Mouse (Mus musculus) neural tube, embryonic 13.5 days (tissue): ENCODE measurements around the gene Cacna2d2. TPM values are rescaled to one million over a fixed set of nuclear protein-coding genes. Genes with fewer than 3 reads are reported as not detected.

Experiments used
- ATAC-seq: fragments of 200-750 bp; cut with Nextera tagmentation; 2 replicates; pipeline ENCODE4 v1.8.0; 2017; ENCODE audit warnings: low read depth, mild to moderate bottlenecking, moderate TSS enrichment, moderate library complexity
- H3K27ac ChIP-seq: fragments of 300-500 bp; sonication (generic); replicated peaks from 2 replicates; pipeline ENCODE4 v1.5.1; 2015; ENCODE audit warnings: moderate library complexity, mild to moderate bottlenecking, inconsistent platforms
- H3K27me3 ChIP-seq: fragments of 300-500 bp; sonication (generic); 2 replicates; pipeline ENCODE4 v1.6.1; 2015; ENCODE audit warnings: mild to moderate bottlenecking, inconsistent platforms
- H3K36me3 ChIP-seq: fragments of 300-500 bp; sonication (generic); 2 replicates; pipeline ENCODE4 v1.6.1; 2015; ENCODE audit warnings: mild to moderate bottlenecking, inconsistent platforms
- H3K4me1 ChIP-seq: fragments of 300-500 bp; sonication (generic); replicated peaks from 2 replicates; pipeline ENCODE4 v1.6.1; 2015; ENCODE audit warnings: inconsistent platforms
- H3K4me2 ChIP-seq: fragments of 300-500 bp; sonication (generic); 2 replicates; pipeline ENCODE4 v1.6.1; 2015; ENCODE audit warnings: inconsistent platforms, mild to moderate bottlenecking, moderate library complexity
- H3K4me3 ChIP-seq: fragments of 300-500 bp; sonication (generic); 2 replicates; pipeline ENCODE4 v1.5.1; 2015; ENCODE audit warnings: mild to moderate bottlenecking, inconsistent platforms
- H3K9ac ChIP-seq: fragments of 300-500 bp; sonication (generic); 2 replicates; pipeline ENCODE4 v1.6.1; 2015; ENCODE audit warnings: moderate library complexity, mild to moderate bottlenecking, inconsistent platforms
- H3K9me3 ChIP-seq: fragments of 300-500 bp; sonication (generic); 2 replicates; pipeline ENCODE4 v1.6.1; 2016; ENCODE audit warnings: inconsistent platforms
- WGBS: fragments of 180-500 bp; shearing (Covaris S2); methylation state at CpG from one replicate; pipeline ENCODE4 v1.1.7; 2015; 5-methylcytosine and 5-hydroxymethylcytosine counted together
- polyA plus RNA-seq: library from polyadenylated mRNA; unstranded; fragments of >200 nt; fragmentation: Nextera tagmentation; extraction: Ambion mirVana; gene quantifications from 2 replicates; pipeline ENCODE4 v1.2.1, GENCODE M21; 2015

Gene Cacna2d2
- polyA plus RNA-seq, 1 experiment from 2014 or later: 8.6 TPM

DNA sequence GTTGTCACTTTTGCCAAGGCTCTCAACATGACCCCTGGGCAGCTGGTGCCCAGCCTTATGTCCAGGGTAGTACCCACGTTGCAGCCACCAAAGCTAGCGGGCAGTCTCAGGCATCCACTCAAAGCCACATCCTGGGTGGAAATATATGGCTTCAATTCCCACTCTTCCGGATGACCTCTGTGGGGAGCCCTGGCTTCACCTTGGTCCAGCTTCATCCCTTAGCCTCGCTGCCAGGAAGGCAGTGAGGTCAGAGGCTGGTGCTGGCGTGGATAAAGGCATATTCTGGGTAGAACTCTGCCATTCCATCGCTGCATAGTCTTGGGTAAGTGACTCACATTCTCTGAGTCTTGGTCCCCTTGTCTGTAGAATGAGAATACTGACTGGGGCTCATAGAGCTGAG, 85.4 kb downstream of the Cacna2d2 start:
- peaks cover 76% of the 10 kb centered on the region for H3K4me1 ChIP-seq
- ATAC-seq: peak; percentile 1; the same call in 1 of the 2 replicates
- no peaks in the 10 kb centered on the region for H3K36me3 ChIP-seq
- H3K9ac ChIP-seq: peak overlapping the region; percentile 53
- 0 out of 2 replicates have a peak overlapping the region, but pooled peaks have one; percentile 4 for H3K4me2 ChIP-seq
- WGBS: 59% methylated on average over 6 of the region's 6 CpGs
- no peak overlapping the region for H3K4me3 ChIP-seq
- no peaks in the 10 kb centered on the region for H3K9me3 ChIP-seq
- H3K27me3 ChIP-seq: no peaks in the 10 kb centered on the region
- H3K27ac ChIP-seq: peak overlapping the region; percentile 93

DNA sequence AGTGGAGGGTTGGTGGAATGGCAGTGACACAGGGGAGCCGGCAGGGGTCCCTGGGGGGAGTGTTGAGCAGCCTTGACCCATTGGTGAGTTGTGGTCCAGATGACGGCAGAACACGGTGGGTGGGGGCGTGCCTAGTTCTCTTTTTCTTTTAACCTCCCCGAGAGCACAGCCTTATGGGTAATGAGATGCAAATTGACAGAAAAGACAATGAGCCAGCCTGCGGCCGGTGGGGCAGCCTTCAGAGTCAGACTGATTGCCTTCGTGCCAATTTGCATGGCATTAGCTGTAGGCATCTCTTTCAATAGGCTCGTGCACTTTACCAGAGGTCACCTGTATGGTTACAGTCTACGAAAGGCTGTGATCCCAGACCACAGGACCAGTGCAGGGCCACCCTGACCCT, 86.7 kb downstream of the Cacna2d2 start:
- H3K4me3 ChIP-seq: no peak overlapping the region
- ATAC-seq: peak; percentile 8; the same call in 1 of the 2 replicates
- H3K27ac ChIP-seq: peak overlapping the region; percentile 93
- no peaks in the 10 kb centered on the region for H3K27me3 ChIP-seq
- no peak overlapping the region for H3K4me2 ChIP-seq
- no peaks in the 10 kb centered on the region for H3K9me3 ChIP-seq
- H3K36me3 ChIP-seq: no peaks in the 10 kb centered on the region
- WGBS: 20% methylated on average over 10 of the region's 10 CpGs
- H3K4me1 ChIP-seq: peaks cover 71% of the 10 kb centered on the region
- no peak overlapping the region for H3K9ac ChIP-seq

DNA sequence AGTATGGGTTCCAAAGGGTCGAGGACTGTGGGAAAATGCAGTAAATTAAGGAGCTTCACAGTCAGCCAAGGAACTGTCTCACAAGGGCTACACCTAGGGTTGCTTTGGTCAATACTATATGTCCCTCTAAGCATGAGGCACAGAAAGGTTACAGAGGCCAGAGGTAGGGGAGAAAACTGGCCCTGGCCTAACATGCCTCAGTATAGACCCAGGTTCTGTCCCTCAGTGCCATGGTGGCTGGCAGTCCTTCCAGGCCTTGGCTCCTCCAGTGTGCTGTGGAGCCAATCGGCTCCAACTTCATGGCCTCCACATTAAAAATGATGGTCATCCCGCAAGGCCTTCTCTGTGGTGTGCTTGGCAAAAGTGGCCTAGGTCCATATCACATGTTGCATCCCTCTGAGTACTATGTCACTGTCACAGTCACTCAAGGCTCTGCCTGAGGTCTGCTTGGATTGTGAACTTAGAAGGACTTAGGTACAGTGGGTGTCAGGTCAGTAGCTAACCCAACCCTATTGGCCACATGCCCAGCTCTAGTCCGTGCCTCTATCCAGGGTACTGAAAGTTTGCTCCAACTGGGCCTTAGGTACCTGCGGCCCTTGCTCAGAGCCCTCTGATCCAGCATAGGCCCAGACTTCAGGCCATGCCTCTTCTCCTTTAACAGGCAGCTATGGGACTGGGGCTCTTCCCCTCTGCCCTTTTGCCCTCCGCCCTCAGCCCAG, 87.3 kb downstream of the Cacna2d2 start:
- ATAC-seq: no peak
- no peak overlapping the region for H3K4me2 ChIP-seq
- H3K36me3 ChIP-seq: no peaks in the 10 kb centered on the region
- 61% methylated on average over 6 of the region's 6 CpGs for WGBS
- peak overlapping the region; percentile 93 for H3K27ac ChIP-seq
- H3K9ac ChIP-seq: no peak overlapping the region
- no peak overlapping the region for H3K4me3 ChIP-seq
- H3K9me3 ChIP-seq: no peaks in the 10 kb centered on the region
- peaks cover 70% of the 10 kb centered on the region for H3K4me1 ChIP-seq
- H3K27me3 ChIP-seq: no peaks in the 10 kb centered on the region

DNA sequence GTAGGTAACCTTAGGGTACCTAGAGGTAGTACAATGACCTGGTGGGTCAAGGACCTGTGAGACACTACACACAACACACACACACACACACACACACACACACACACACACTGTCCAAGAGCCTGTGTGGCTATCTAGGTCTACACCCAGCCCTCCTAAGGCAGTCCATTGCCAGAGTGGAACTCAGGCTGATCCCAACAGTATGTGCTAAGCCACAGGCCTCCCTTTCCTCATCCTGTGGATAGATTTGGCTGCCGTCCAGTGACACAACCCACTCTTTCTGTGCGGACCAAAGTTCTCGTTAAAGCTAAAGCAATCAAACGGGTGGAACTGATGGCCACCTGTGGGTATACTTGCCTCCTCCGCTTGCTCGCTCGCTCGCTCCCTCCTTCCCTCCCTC, 90.7 kb downstream of the Cacna2d2 start:
- Histone ChIP-seq H3K4me3 (no peak overlapping the region), H3K9me3 (no peaks in the 10 kb centered on the region), H3K36me3 (no peaks in the 10 kb centered on the region), H3K4me2 (no peak overlapping the region), H3K4me1 (peaks cover 63% of the 10 kb centered on the region), H3K27ac (no peak overlapping the region), H3K9ac (no peak overlapping the region), H3K27me3 (no peaks in the 10 kb centered on the region)
- ATAC-seq: no peak
- WGBS: 45% methylated on average over 8 of the region's 8 CpGs

DNA sequence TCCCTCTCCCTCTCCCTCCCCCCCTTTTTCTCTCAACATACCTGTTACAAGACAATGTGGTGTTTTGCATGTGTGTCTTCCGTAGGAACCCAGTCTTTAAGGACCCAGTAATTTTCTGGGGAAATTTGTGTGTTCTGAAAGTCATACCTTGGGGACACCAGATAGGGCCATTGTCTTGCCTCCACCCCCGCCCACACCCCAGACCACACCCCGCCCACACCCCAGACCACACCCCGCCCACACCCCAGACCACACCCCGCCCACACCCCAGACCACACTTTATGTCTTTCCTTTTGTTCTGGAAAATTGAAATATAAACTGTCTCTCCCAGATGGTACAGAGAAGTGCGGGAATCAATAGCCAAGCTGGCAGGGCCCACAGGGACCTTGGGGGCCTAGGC, 91.2 kb downstream of the Cacna2d2 start:
- peaks cover 59% of the 10 kb centered on the region for H3K4me1 ChIP-seq
- no peak overlapping the region for H3K4me2 ChIP-seq
- no peaks in the 10 kb centered on the region for H3K36me3 ChIP-seq
- no peaks in the 10 kb centered on the region for H3K9me3 ChIP-seq
- no peak overlapping the region for H3K27ac ChIP-seq
- no peak for ATAC-seq
- 59% methylated on average over 6 of the region's 6 CpGs for WGBS
- H3K9ac ChIP-seq: no peak overlapping the region
- H3K27me3 ChIP-seq: no peaks in the 10 kb centered on the region
- H3K4me3 ChIP-seq: no peak overlapping the region

DNA sequence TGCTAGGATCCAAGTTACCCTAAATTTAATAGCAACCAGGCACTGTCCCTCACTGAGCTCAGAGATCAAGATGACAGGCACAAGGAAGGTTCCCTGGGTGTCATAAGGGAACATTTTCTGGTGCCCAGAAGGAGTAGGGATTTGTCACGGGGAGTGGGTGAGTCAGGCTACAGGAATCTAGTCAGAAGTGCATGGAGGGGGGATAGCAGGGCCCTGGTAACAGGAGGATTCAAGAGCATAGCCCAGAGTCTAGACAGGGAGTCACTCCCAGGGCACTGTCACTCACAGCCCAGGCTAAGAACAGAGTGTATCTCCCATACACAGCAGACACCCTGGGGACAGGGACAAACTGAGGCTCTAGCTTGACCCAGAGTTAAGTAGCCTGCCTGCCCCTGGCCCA, 94.1 kb downstream of the Cacna2d2 start:
- Histone ChIP-seq H3K4me3 (no peak overlapping the region), H3K27me3 (no peaks in the 10 kb centered on the region), H3K27ac (peak overlapping the region; percentile 62), H3K9me3 (no peaks in the 10 kb centered on the region), H3K4me1 (peaks cover 41% of the 10 kb centered on the region), H3K36me3 (peaks cover 14% of the 10 kb centered on the region), H3K9ac (no peak overlapping the region), H3K4me2 (no peak overlapping the region)
- no peak for ATAC-seq
- WGBS: 50% methylated on average over 1 of the region's 1 CpGs

DNA sequence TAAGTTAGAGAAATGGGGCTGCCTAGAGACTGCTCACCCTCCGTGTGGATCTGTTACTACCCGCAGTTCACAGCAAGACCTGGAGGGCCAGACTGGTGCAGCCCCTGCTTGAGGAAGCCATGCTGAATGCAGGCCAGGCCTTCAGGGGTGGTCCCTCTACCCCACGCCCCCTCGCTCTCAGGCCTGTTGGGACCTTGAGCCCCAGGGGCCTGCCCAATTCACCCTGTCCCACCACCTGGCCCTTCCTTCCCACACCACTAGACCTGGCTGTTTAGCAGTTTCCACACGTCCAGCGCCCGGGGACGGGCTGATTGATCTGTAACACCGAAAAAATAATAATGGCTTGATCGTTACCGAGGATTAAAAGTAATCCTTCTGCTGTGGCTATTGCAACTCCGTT, 94.8 kb downstream of the Cacna2d2 start:
- Histone ChIP-seq H3K4me2 (no peak overlapping the region), H3K4me3 (no peak overlapping the region), H3K27me3 (no peaks in the 10 kb centered on the region), H3K36me3 (peaks cover 14% of the 10 kb centered on the region), H3K4me1 (peaks cover 41% of the 10 kb centered on the region), H3K9ac (no peak overlapping the region), H3K27ac (0 out of 2 replicates have a peak overlapping the region, but pooled peaks have one; percentile 62), H3K9me3 (no peaks in the 10 kb centered on the region)
- WGBS: 67% methylated on average over 12 of the region's 12 CpGs
- no peak for ATAC-seq

DNA sequence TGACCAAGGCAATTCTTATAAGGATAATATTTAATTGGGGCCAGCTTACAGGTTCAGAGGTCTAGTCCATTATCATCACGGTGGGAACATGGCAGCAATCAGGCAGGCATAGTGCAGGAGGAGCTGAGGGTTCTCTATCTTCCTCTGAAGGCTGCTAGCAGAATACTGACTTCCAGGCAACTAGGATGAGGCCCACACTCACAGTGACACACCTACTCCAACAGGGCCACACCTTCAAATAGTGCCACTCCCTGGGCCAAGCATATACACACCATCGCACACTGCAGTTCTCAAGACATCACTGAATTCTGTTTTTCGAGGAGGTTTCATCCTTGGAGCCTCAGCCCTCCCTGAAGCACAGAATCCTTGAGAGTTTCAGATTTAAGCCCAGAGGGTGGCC, 96.9 kb downstream of the Cacna2d2 start:
- Histone ChIP-seq H3K27ac (no peak overlapping the region), H3K9me3 (no peaks in the 10 kb centered on the region), H3K4me3 (no peak overlapping the region), H3K4me1 (peaks cover 37% of the 10 kb centered on the region), H3K36me3 (peaks cover 18% of the 10 kb centered on the region), H3K27me3 (no peaks in the 10 kb centered on the region), H3K4me2 (no peak overlapping the region), H3K9ac (no peak overlapping the region)
- ATAC-seq: no peak
- 96% methylated on average over 3 of the region's 3 CpGs for WGBS

DNA sequence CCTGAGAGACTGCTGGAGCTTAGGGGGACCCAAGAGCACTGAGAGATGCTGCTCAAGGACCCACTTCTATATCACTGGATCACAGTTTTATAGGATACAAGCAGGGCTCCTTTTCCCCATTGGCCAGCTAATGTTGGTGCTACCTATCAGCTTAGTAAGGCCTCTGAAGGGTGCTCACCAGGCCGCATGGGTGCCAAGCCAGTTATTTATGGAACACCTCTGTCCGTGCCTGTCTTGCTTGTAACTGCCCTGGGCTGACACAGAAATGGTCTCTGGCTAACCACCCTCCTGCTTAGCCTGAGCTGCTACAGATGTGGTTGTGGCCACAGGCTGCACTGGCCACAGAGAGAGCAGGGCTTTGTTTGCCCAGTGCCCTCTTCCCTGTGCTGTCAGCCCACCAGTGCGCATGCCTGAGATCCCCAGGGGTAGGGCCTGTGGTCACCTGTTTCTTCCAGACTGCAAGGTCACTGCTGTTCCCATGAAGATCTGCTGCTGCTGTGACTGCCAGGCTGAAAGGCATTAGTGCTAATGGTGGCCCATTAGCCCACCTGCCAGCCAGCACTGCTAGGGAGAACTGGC, 101.4 kb downstream of the Cacna2d2 start:
- H3K4me1 ChIP-seq: peaks cover 46% of the 10 kb centered on the region
- H3K9ac ChIP-seq: 0 out of 2 replicates have a peak overlapping the region, but pooled peaks have one; percentile 31
- no peaks in the 10 kb centered on the region for H3K9me3 ChIP-seq
- H3K27me3 ChIP-seq: no peaks in the 10 kb centered on the region
- WGBS: 75% methylated on average over 3 of the region's 3 CpGs
- H3K4me2 ChIP-seq: no peak overlapping the region
- peaks cover 18% of the 10 kb centered on the region for H3K36me3 ChIP-seq
- peak overlapping the region; percentile 56 for H3K27ac ChIP-seq
- no peak overlapping the region for H3K4me3 ChIP-seq
- ATAC-seq: no peak

DNA sequence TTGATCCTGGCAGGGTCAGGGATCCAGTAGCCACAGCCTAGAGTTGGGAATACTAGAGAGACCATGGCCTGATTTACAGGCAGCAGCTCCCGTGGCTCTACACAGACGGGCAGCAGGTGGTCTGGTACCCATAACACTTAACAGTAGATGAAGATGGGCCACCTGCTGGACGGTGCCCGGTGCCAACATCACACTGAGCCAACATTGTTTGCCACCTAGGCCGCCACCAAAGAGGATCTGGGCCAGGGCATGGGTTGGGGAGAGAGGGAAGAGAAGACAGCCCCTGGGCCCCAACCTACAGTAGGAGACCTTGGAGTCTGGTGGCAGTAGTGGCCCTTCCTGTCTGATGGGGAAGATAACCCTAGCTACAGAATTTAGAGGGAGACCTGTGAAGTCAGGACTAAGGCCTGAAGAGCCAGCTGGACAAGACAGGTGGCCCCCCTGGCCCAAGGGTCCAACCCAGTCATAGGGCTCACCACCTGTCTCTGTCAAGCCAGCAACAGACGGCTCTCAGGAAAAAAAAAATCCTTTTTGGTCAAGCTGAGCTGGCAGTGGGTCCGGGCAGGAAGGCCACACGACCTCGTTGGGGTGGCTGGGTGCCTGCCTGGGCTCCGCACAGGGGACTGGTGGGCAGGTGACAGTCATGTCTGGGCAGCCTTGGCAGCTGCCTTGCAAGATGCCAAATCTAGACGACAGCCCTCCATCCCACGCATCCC, 102.9 kb downstream of the Cacna2d2 start:
- no peaks in the 10 kb centered on the region for H3K9me3 ChIP-seq
- ATAC-seq: no peak
- H3K27ac ChIP-seq: no peak overlapping the region
- peaks cover 61% of the 10 kb centered on the region for H3K4me1 ChIP-seq
- H3K27me3 ChIP-seq: no peaks in the 10 kb centered on the region
- no peak overlapping the region for H3K4me2 ChIP-seq
- H3K4me3 ChIP-seq: no peak overlapping the region
- H3K9ac ChIP-seq: no peak overlapping the region
- H3K36me3 ChIP-seq: peaks cover 17% of the 10 kb centered on the region
- 79% methylated on average over 12 of the region's 12 CpGs for WGBS

DNA sequence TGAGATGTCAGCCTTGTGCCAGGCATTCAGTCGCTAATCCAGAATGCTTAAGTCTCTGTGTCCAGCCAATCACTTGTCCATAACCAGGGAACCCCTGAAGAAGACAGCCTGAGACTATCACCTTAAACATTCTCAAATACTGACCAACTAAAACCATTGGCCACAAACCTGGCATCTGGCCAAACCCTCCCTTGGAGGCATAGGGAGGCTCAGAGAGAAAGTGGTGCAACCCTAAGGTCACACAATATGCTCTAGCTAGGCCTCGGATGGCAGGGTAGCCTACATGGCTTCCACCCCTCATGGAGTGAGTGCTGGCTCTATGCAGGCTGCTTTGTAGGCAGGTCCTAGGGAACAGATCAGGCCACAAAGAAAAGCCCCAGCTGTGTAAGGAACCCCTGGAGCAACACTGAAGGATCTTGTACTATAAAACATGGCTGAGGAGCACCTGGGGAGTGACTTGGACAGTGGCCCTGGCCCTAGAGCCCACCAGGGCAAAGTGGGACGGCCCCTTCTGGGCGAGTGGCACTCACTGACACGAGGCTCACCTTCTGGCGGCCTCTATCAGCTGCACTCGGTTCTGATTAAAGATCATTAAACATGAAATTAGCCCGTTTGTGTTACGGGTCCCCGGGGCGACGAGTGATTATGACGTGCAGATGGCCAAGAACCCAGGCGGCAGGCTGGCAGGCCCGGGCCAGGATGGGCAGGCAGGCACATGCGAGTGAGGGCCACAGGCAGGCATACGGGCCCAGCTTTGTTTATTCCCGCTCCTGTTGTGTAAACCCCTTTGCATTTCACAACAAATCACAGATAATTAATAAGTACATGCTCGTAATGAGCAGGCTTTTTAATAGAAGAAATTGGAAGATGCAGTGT, 105.5 kb downstream of the Cacna2d2 start:
- 35% methylated on average over 19 of the region's 19 CpGs for WGBS
- Histone ChIP-seq H3K4me1 (peaks cover 87% of the 10 kb centered on the region), H3K4me3 (no peak overlapping the region), H3K27me3 (no peaks in the 10 kb centered on the region), H3K36me3 (peaks cover 7% of the 10 kb centered on the region; the same call in 1 of the 2 replicates), H3K4me2 (no peak overlapping the region), H3K27ac (peak overlapping the region; percentile 90), H3K9me3 (no peaks in the 10 kb centered on the region), H3K9ac (peak overlapping the region; percentile 36; the same call in 1 of the 2 replicates)
- ATAC-seq: peak; percentile 62
